Mouse (Mus musculus) layer of hippocampus, adult 2 months (tissue): Measurements from ENCODE around the gene Gm4767. TPM values are rescaled to one million over a fixed set of nuclear protein-coding genes. Genes with fewer than 3 reads are reported as not detected.
"Not testable (repeated sequence)": the region's sequence is repeated elsewhere in the genome, so short reads cannot be mapped to it uniquely, and the experiment has no call there.

Experiments used
- DNase-seq, 2 experiments: peaks; one replicate each; pipeline ENCODE4 v3.0.0; 2022; ENCODE audit warnings: low spot score in 2 of 2
- H3K27ac ChIP-seq: fragments of 200-600 bp; 2 replicates; pipeline ENCODE4 v1.8.1; 2022
- H3K4me3 ChIP-seq: fragments of 200-600 bp; 2 replicates; pipeline ENCODE4 v1.8.1; 2022; ENCODE audit warnings: mild to moderate bottlenecking
- long read RNA-seq, 2 experiments: library from polyadenylated mRNA; stranded (forward); transcript quantifications; one replicate each; pipeline ENCODE4 v2.0.0; 2021; ENCODE audit warnings: borderline mapping rate in 2 of 2
- total RNA-seq, 2 experiments: library from RNA; stranded (reverse); gene quantifications; 2 replicates each; pipeline ENCODE4 v1.2.3; 2021

Gm4767 gene
- total RNA-seq = 1 to 10 TPM; 2.6 to 3.6 TPM
- long read RNA-seq, experiment 1, partial matches to known transcripts = 0 of 2 reads
- long read RNA-seq, experiment 1, other reads (novel, unspliced or antisense) = 2 of 2 reads
- long read RNA-seq, experiment 2 = 0 reads

DNA sequence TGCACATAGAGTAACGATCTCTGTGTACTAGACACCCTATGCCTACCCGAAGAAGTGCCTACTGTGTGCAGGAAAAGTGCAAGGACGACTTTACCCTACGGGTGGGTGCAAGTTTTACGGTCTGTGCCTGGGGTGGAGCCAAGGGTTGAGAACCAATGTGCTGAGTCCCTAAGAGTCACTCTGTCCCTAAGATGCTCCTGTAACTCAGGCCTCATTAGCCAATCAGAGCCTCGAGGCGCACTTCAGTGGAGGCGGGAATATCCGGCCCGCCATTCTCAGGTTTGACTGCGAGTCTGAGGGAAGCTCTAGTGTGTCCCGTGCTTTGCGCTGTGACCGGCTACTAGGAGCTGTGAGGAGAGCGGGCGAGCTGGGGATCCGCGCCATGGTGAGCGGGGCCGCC, at the start of gene Gm4767:
TSS of gene Gm4767 (plus strand) at position 288 of the 400 bp plus-strand sequence.
- H3K27ac ChIP-seq, H3K4me3 ChIP-seq: not testable (repeated sequence)
- peak; percentile 0 to 6 for DNase-seq

DNA sequence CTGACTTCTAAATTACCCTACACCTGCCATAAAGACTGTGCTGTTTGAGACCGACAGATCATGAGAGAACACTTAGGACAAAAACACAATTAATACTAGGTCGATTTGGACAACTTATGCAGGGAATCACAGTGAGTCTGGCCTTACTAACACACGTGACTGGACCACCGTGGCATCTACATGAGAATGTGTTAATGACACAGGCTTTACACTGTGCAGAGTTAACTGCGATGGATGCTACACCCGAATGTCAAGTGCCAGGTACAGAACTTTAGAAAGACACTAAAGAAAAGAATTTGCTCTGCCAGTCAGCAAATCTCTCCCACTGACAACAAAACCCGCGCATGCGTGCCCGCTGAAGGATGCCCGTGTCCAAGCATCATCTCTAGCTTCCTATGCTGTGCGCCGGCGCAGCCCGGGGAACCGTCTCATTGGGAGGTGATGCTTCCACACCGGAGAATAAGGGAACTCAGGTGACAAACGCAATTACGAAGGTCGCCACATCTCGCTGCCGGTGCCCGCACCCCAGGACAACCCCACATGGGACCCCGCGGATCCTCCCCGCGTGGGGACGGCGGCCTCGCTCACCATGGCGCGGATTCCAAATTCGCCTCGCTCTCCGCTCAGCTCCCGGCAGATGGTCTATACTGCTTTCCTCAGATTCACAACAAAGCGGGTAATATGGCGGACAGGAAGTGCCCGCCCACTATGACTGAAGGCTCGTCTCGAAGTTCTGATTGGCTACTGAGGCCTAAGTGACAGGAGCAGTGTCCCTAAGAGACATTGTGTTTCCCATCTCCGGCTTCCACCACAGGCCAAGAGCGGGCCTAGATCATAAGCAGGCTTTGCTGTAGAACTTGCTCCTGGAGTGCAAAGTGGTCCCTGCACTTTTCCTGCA, 41.2 kb upstream of the Gm4767 start, which contains the start of gene Gm3055:
TSS of gene Gm3055 (minus strand) at position 656 of the 898 bp plus-strand sequence.
- not testable (repeated sequence) for DNase-seq, H3K4me3 ChIP-seq, H3K27ac ChIP-seq

DNA sequence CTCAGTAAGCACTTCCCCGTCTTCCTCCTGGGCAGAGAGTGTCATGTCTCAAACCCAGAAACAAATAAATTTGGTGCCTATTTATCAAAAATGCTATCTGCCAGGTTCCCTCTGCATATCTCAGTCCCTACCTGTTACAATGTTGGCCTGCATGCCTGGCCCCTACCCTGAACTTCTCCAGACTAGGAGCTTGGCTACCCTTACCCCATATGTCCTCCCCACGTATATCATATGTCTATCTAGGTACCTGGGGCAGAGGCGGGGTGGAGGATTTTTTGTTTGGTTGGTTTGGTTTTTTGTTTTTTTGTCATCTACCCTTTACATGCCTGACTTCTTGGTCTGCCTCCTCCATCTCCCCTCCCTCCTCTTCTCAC, 40.6 kb upstream of the Gm4767 start:
- not testable (repeated sequence) for DNase-seq, H3K27ac ChIP-seq, H3K4me3 ChIP-seq

DNA sequence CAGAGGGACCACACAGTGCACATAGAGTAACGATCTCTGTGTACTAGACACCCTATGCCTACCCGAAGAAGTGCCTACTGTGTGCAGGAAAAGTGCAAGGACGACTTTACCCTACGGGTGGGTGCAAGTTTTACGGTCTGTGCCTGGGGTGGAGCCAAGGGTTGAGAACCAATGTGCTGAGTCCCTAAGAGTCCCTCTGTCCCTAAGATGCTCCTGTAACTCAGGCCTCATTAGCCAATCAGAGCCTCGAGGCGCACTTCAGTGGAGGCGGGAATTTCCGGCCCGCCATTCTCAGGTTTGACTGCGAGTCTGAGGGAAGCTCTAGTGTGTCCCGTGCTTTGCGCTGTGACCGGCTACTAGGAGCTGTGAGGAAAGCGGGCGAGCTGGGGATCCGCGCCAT, 34.2 kb downstream of the Gm4767 start:
- not testable (repeated sequence) for H3K4me3 ChIP-seq, H3K27ac ChIP-seq, DNase-seq

DNA sequence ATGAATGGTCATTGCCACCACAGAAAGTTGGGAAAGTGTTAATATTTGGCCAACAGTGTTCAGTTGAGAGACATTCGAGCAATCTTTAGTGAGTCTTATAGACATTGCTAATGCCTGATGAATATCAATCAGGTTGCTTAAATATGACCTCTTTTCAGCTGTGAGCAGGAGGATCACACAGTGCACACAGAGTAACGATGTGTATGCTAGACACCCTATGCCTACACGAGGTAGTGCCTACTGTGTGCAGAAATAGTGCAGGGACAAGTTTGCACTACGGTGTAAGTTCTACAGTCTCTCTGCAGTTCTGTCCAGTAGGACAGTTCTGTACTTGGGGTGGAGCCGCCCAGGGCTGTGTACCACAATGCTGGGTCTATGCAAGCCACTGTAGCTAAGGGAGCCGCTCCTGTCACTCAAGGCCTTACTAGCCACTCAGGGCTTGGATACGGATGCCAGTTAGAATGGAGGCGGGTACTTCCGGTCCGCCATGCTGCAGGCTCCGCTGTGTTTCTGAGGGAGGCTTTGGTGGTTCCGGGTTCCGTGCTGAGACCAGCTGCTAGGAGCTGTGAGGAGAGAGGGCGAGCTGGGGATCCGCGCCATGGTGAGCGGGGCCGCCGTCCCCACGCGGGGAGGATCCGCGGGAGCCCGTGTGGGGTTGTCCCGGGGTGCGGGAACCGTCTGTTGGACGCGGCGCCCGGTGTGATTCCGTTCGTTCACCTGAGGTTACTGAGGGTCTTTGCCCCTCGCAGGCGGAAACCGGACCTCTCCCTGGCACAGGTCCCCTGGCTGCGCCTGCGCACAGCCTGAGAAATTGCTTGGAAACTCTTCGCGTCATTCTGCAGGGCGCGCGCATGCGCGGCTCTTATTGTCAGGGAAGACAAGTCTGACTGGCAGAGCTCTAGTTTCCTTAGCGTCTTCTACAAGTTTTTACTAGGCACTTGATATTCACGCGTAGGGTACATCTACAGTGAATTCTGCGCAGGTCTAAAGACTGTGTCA, 51.7 kb downstream of the Gm4767 start, which contains the start of gene Gm32687:
TSS of gene Gm32687 (plus strand) at position 526 of the 999 bp plus-strand sequence.
- not testable (repeated sequence) for H3K4me3 ChIP-seq, DNase-seq, H3K27ac ChIP-seq

Other genes starting within 250 kb of the Gm4767 start
- 10 to 100 TPM; 34.0 to 46.8 TPM for gene Tle2, start 237.6 kb upstream of the Gm4767 start, total RNA-seq
- gene Tle6, start 211.1 kb upstream of the Gm4767 start, total RNA-seq = 1 to 10 TPM; 4.1 to 5.0 TPM
- 1 to 10 TPM; 4.2 to 5.0 TPM for gene BC025920, start 205.9 kb upstream of the Gm4767 start, total RNA-seq
- gene Sirt6, start 184.4 kb upstream of the Gm4767 start, total RNA-seq = 10 to 100 TPM; 29.7 to 31.4 TPM
- 10 to 100 TPM; 33.6 to 38.6 TPM for gene Ankrd24, start 183.6 kb upstream of the Gm4767 start, total RNA-seq
- 1 to 10 TPM; 3.6 to 5.0 TPM for gene Gm10778, start 163.1 kb upstream of the Gm4767 start, total RNA-seq
- gene Zfp433, start 107.4 kb upstream of the Gm4767 start, total RNA-seq = 10 to 100 TPM in 1 of 2 experiments, 1 to 10 TPM in 1; 9.0 to 12.3 TPM
- 1 to 10 TPM; 8.2 to 8.4 TPM for gene Gm3055, start 41.0 kb upstream of the Gm4767 start, total RNA-seq
- 1 to 10 TPM; 2.7 to 4.0 TPM for gene Gm32687, start 51.7 kb downstream of the Gm4767 start, total RNA-seq
- gene Zfp781, start 118.3 kb downstream of the Gm4767 start, total RNA-seq = 1 to 10 TPM; 4.0 to 5.3 TPM
- gene Zfp873, start 235.9 kb downstream of the Gm4767 start, total RNA-seq = 10 to 100 TPM; 11.9 to 12.5 TPM